ENCODE assay signal across 8 mouse cellular contexts in genomic region chr8:104641426-104642323, GRCm38 (mm10). TPM values are rescaled to one million over a fixed set of nuclear protein-coding genes. Genes with fewer than 3 reads are reported as not detected.
A peak's percentile ranks its signal among the peaks of the same experiment; 100 is the strongest.
DNase-seq lines count a peak whose midpoint lies in the region; ATAC-seq lines count a peak whose summit lies in the region.

TSS of gene Ciao2b (minus strand) at chr8:104641965.

- peak; percentile 96 for ATAC-seq in common myeloid progenitor, adult 5-6 weeks (replicated peaks; ENCODE audit: low read depth, poor library complexity, severe bottlenecking)

- DNase-seq in ZHBTc4 (ENCODE audit: low read depth, low spot score): peak; percentile 92
- peak; percentile 62 to 72 for DNase-seq in gastrocnemius, adult 8-10 months (ENCODE audit: low spot score in 2 of 2)
- peak; percentile 42 for DNase-seq in hindlimb bud, embryonic 11.5 days (ENCODE audit: extremely low spot score, low read depth, low spot score)
- peak; percentile 86 to 91 for DNase-seq in left cerebral cortex, adult 8-10 months (ENCODE audit: low spot score in 2 of 2)
- peak; percentile 93 to 94 for DNase-seq in right cerebral cortex, postnatal 10 days (ENCODE audit: low spot score in 2 of 2)
- DNase-seq in urinary bladder, postnatal 25 days (ENCODE audit: low spot score): peak; percentile 83

- H3K4me1 ChIP-seq in megakaryocyte, embryonic 14.5 days: peaks cover 48% of the 10 kb centered on the region

- H3K27me3 ChIP-seq in megakaryocyte, embryonic 14.5 days (replicated peaks): no peaks in the 10 kb centered on the region

- H3K9me3 ChIP-seq in megakaryocyte, embryonic 14.5 days: no peaks in the 10 kb centered on the region

- peak within 1 kb of the TSS; percentile 98 for H3K4me3 ChIP-seq in megakaryocyte, embryonic 14.5 days (replicated peaks)

- H3K36me3 ChIP-seq in megakaryocyte, embryonic 14.5 days (replicated peaks; ENCODE audit: low read length): peaks cover 38% of the 10 kb centered on the region

RNA-seq across cellular contexts. Expression of gene Ciao2b, which starts in this region (rescaled TPM):
- 25.8 and 28.0 TPM in 2 replicates for total RNA-seq in common myeloid progenitor, adult 5-6 weeks (2017)
- total RNA-seq in gastrocnemius, adult 8-10 months (2022): 10 to 100 TPM; 36.1 to 46.5 (median 41.2) TPM
- total RNA-seq in left cerebral cortex, adult 8-10 months (2022): 10 to 100 TPM; 28.4 to 34.8 (median 31.5) TPM
- 39.8 and 119 TPM in 2 replicates for polyA plus RNA-seq in megakaryocyte, embryonic 14.5 days (2012; ENCODE audit: insufficient read depth, low replicate concordance)

Comparison
In these comparisons a context has a peak if more than half of its experiments do, and no peak if none do; other contexts are left out.
1. Peak in every context shown above with its lines: DNase-seq, ATAC-seq and H3K4me3 ChIP-seq.
2. DNase-seq: peak in every context shown above with its lines; median percentile 94 in right cerebral cortex, postnatal 10 days; 92 in ZHBTc4; 88 in left cerebral cortex, adult 8-10 months; 83 in urinary bladder, postnatal 25 days; 67 in gastrocnemius, adult 8-10 months; 42 in hindlimb bud, embryonic 11.5 days.